Mouse (Mus musculus) CH12.LX (cell line): ENCODE measurements around the gene Hyou1. TPM values are rescaled to one million over a fixed set of nuclear protein-coding genes. Genes with fewer than 3 reads are reported as not detected.
"Not testable (repeated sequence)": the region's sequence is repeated elsewhere in the genome, so short reads cannot be mapped to it uniquely, and the experiment has no call there.

Experiments
- DNase-seq: peaks from one replicate; pipeline ENCODE4 v3.0.0-alpha.2; 2013; ENCODE audit errors: extremely low read depth
- H3K27ac ChIP-seq: 2 replicates; pipeline ENCODE4 v1.5.1; 2012; ENCODE audit warnings: low read depth, mild to moderate bottlenecking, control low read depth, moderate library complexity; ENCODE audit not compliant: insufficient read depth
- H3K27me3 ChIP-seq: replicated peaks from 2 replicates; pipeline ENCODE3; 2012; ENCODE audit warnings: inconsistent platforms
- H3K36me3 ChIP-seq, 2 experiments: replicated peaks in 1 of 2; 2 replicates each; pipeline versions ENCODE3 to v1.6.1; 2012; ENCODE audit warnings: inconsistent platforms in 1 of 2, low read length in 1 of 2, mild to moderate bottlenecking in 1 of 2, mixed read lengths in 1 of 2, moderate library complexity in 1 of 2; ENCODE audit not compliant: control insufficient read depth in 1 of 2, insufficient read depth in 1 of 2
- H3K4me1 ChIP-seq, 2 experiments: 2 replicates each; pipeline ENCODE4 v1.6.1; 2012; ENCODE audit warnings: inconsistent platforms in 1 of 2, moderate library complexity in 1 of 2; ENCODE audit not compliant: insufficient read depth in 2 of 2, control insufficient read depth in 1 of 2
- H3K4me2 ChIP-seq: 2 replicates; pipeline ENCODE4 v1.6.1; 2012; ENCODE audit warnings: low read depth, mild to moderate bottlenecking, control low read depth; ENCODE audit not compliant: poor library complexity, insufficient read depth, severe bottlenecking
- H3K4me3 ChIP-seq, 3 experiments: fragments of 150-350 bp in 1 of 3; sonication (generic) in 1 of 3; replicated peaks in 1 of 3; 2 replicates each; pipeline versions ENCODE3 to v1.5.1; 2011 to 2012; ENCODE audit warnings: low read depth in 2 of 3, low read length in 2 of 3, mild to moderate bottlenecking in 2 of 3, moderate library complexity in 2 of 3, control low read depth in 1 of 3, improper control_type of control experiment in 1 of 3, inconsistent platforms in 1 of 3, mixed read lengths in 1 of 3; ENCODE audit not compliant: poor library complexity in 1 of 3
- H3K79me2 ChIP-seq: replicated peaks from 2 replicates; pipeline ENCODE4 v1.6.1; 2012; ENCODE audit warnings: mild to moderate bottlenecking, moderate library complexity; ENCODE audit not compliant: control insufficient read depth, poor library complexity, insufficient read depth, severe bottlenecking; ENCODE audit errors: extremely low read depth
- H3K9ac ChIP-seq: 2 replicates; pipeline ENCODE4 v1.6.1; 2012; ENCODE audit warnings: low read depth, mild to moderate bottlenecking, control low read depth, moderate library complexity; ENCODE audit not compliant: insufficient read depth
- H3K9me3 ChIP-seq: replicated peaks from 2 replicates; pipeline ENCODE3; 2012; ENCODE audit warnings: low read length, inconsistent platforms, mixed read lengths
- CHD1 ChIP-seq: IDR thresholded peaks from 2 replicates; pipeline ENCODE4 v1.6.1; 2012; ENCODE audit warnings: low read depth, low read length, improper control_type of control experiment, inconsistent platforms
- CHD2 ChIP-seq: IDR thresholded peaks from 2 replicates; pipeline ENCODE4 v1.6.1; 2011; ENCODE audit warnings: low read length, improper control_type of control experiment
- ELF1 ChIP-seq: IDR thresholded peaks from 2 replicates; pipeline ENCODE4 v1.6.1; 2014; ENCODE audit warnings: low read depth, mild to moderate bottlenecking, inconsistent platforms, low read length, improper control_type of control experiment
- EP300 ChIP-seq: IDR thresholded peaks from 2 replicates; pipeline ENCODE4 v1.6.1; 2011; ENCODE audit warnings: low read length, improper control_type of control experiment
- GABPA ChIP-seq: IDR thresholded peaks from 2 replicates; pipeline ENCODE4 v1.6.1; 2012; ENCODE audit warnings: low read depth, low read length, improper control_type of control experiment, inconsistent platforms; ENCODE audit not compliant: insufficient replicate concordance
- JUN ChIP-seq: IDR thresholded peaks from 2 replicates; pipeline ENCODE4 v1.6.1; 2011; ENCODE audit warnings: low read depth, mild to moderate bottlenecking, low read length, improper control_type of control experiment, moderate library complexity; ENCODE audit not compliant: insufficient read depth
- MAX ChIP-seq: IDR thresholded peaks from 2 replicates; pipeline ENCODE4 v1.6.1; 2011; ENCODE audit warnings: low read length, improper control_type of control experiment
- MXI1 ChIP-seq: IDR thresholded peaks from 2 replicates; pipeline ENCODE4 v1.6.1; 2011; ENCODE audit warnings: mild to moderate bottlenecking, low read depth, low read length, improper control_type of control experiment
- MYC ChIP-seq: IDR thresholded peaks from 2 replicates; pipeline ENCODE4 v1.6.1; 2011; ENCODE audit warnings: low read depth, mild to moderate bottlenecking, improper control_type of control experiment, low read length
- NELFE ChIP-seq: IDR thresholded peaks from 2 replicates; pipeline ENCODE4 v1.6.1; 2011; ENCODE audit warnings: low read depth, low read length, improper control_type of control experiment
- PAX5 ChIP-seq: IDR thresholded peaks from 2 replicates; pipeline ENCODE4 v1.6.1; 2012; ENCODE audit warnings: low read length, inconsistent platforms, mixed read lengths
- POLR2AphosphoS2 ChIP-seq: IDR thresholded peaks from 2 replicates; pipeline ENCODE4 v1.6.1; 2011; ENCODE audit warnings: low read depth, low read length, improper control_type of control experiment
- RAD21 ChIP-seq: IDR thresholded peaks from 2 replicates; pipeline ENCODE4 v1.6.1; 2011; ENCODE audit warnings: low read depth, mild to moderate bottlenecking, low read length, improper control_type of control experiment, moderate library complexity
- RCOR1 ChIP-seq: conservative IDR thresholded peaks from 2 replicates; pipeline ENCODE4 v1.6.1; 2012; ENCODE audit warnings: low read depth, mild to moderate bottlenecking, inconsistent platforms, low read length, improper control_type of control experiment
- SMC3 ChIP-seq: IDR thresholded peaks from 2 replicates; pipeline ENCODE4 v1.6.1; 2011; ENCODE audit warnings: low read depth, low read length, improper control_type of control experiment
- TBP ChIP-seq: conservative IDR thresholded peaks from 2 replicates; pipeline ENCODE4 v1.6.1; 2011; ENCODE audit warnings: low read depth, low read length, improper control_type of control experiment
- TCF12 ChIP-seq: IDR thresholded peaks from 2 replicates; pipeline ENCODE4 v1.6.1; 2014; ENCODE audit warnings: low read depth, mild to moderate bottlenecking, inconsistent platforms, low read length, improper control_type of control experiment
- USF1 ChIP-seq: IDR thresholded peaks from 2 replicates; pipeline ENCODE4 v1.6.1; 2014; ENCODE audit warnings: low read depth, mild to moderate bottlenecking, inconsistent platforms, low read length, improper control_type of control experiment
- ZMIZ1 ChIP-seq: IDR thresholded peaks from 2 replicates; pipeline ENCODE4 v1.6.1; 2012; ENCODE audit warnings: low read depth, mild to moderate bottlenecking, inconsistent platforms, low read length, improper control_type of control experiment
- dilution Hi-C: fragments of 300-500 bp; cut with MboI; formaldehyde crosslinking; loops from 2 replicates; pipeline ENCODE4 v1.14.3; 2020; ENCODE audit warnings: low sequenced_read_pairs; ENCODE audit not compliant: extremely low pct_unique_long_range_greater_than_20kb, extremely low pct_ligation_motif_present
- in situ Hi-C: fragments of 300-500 bp; cut with MboI; formaldehyde crosslinking; loops from 3 replicates; pipeline ENCODE4 v1.14.3; 2019; ENCODE audit warnings: low sequenced_read_pairs, low pct_ligation_motif_present, low pct_unique_long_range_greater_than_20kb, mixed read lengths
- polyA plus RNA-seq: library from polyadenylated mRNA; unstranded; fragments of >175 nt; gene quantifications from 2 replicates; pipeline ENCODE4 v1.2.1, GENCODE M21; 2012; ENCODE audit warnings: low read depth; ENCODE audit not compliant: insufficient read length
- total RNA-seq, 2 experiments: library from RNA; depleted of rRNA; stranded (reverse); fragments of 300-350 nt in 1 of 2; fragments of >200 nt in 1 of 2; gene quantifications; 2 replicates each; pipeline ENCODE4 v1.2.3; 2012 to 2014

The Hyou1 gene
- total and polyA plus RNA-seq, 3 experiments = 32.6 to 89.9 (median 88.7) TPM

- dilution Hi-C loops (no loop called here), in situ Hi-C loops (no loop called here)
- H3K9ac ChIP-seq = peak overlapping the region; percentile 95
- H3K9me3 ChIP-seq = no peaks in the 10 kb centered on the region
- no peaks in the 10 kb centered on the region for H3K27me3 ChIP-seq
- DNase-seq = no peak
- peaks cover 55 to 71% of the 10 kb centered on the region in 2 experiments for H3K36me3 ChIP-seq
- H3K27ac ChIP-seq = peak overlapping the region; percentile 72
- H3K4me3 ChIP-seq = peak overlapping the region; percentile 91 to 95 (median 95)
- H3K4me2 ChIP-seq = no peak overlapping the region
- peaks cover 39% of the 10 kb centered on the region for H3K79me2 ChIP-seq
- peaks cover 11 to 54% of the 10 kb centered on the region in 2 experiments for H3K4me1 ChIP-seq
- TF ChIP-seq JUN (no peak), ZMIZ1 (no peak), EP300 (no peak), SMC3 (no peak), POLR2AphosphoS2 (no peak), ELF1 (no peak), RAD21 (no peak), TBP (no peak), MXI1 (0 out of 2 replicates have a peak, but pooled peaks have one; percentile 20), CHD1 (no peak), NELFE (peak; percentile 76; the same call in 1 of the 2 replicates), CHD2 (no peak; the same call in 1 of the 2 replicates), RCOR1 (no peak), GABPA (no peak), MAX (peak; percentile 70), PAX5 (no peak), MYC (peak; percentile 79; the same call in 1 of the 2 replicates), USF1 (no peak), TCF12 (no peak)
Measured at GRCm38 (mm10) chr9:44407752-44408097, 28.4 kb downstream of the Hyou1 start.

GRCm38 (mm10) chr9:44408693-44409092 is 29.4 kb downstream of the Hyou1 start:
- H3K27me3 ChIP-seq = not testable (repeated sequence)
- H3K79me2 ChIP-seq = peaks cover 39% of the 10 kb centered on the region
- TF ChIP-seq MXI1 (0 out of 2 replicates have a peak, but pooled peaks have one; percentile 40), POLR2AphosphoS2 (peak; percentile 76), CHD1 (peak; percentile 67; the same call in 1 of the 2 replicates), ZMIZ1 (0 out of 2 replicates have a peak, but pooled peaks have one; percentile 46), MYC (0 out of 2 replicates have a peak, but pooled peaks have one; percentile 30)
- TF ChIP-seq, all 38 proteins: peak for 5; not testable (repeated sequence) for 33
- H3K27ac ChIP-seq, H3K9me3 ChIP-seq, in situ Hi-C loops, dilution Hi-C loops, DNase-seq: not testable (repeated sequence)
- peaks cover 11 to 53% of the 10 kb centered on the region in 2 experiments for H3K4me1 ChIP-seq
- peaks cover 56 to 71% of the 10 kb centered on the region in 2 experiments for H3K36me3 ChIP-seq
- peak overlapping the region; percentile 77 for H3K4me2 ChIP-seq
- peak overlapping the region; percentile 95 for H3K9ac ChIP-seq
- peak overlapping the region; percentile 91 to 95 (median 95) for H3K4me3 ChIP-seq
